Mouse (Mus musculus) intestine, postnatal 0 days (tissue): ENCODE results near the gene Kdm8. TPM values are rescaled to one million over a fixed set of nuclear protein-coding genes. Genes with fewer than 3 reads are reported as not detected.

Experiments used
- ATAC-seq: fragments of 200-750 bp; cut with Nextera tagmentation; 2 replicates; pipeline ENCODE4 v1.8.0; 2017; ENCODE audit warnings: mild to moderate bottlenecking, moderate TSS enrichment, moderate library complexity
- H3K27ac ChIP-seq: fragments of 300-500 bp; sonication (generic); 2 replicates; pipeline ENCODE4 v1.5.1; 2014; ENCODE audit warnings: mild to moderate bottlenecking, low read depth, low read length, moderate library complexity
- H3K27me3 ChIP-seq: fragments of 300-500 bp; sonication (generic); replicated peaks from 2 replicates; pipeline ENCODE4 v1.6.1; 2014; ENCODE audit warnings: low read length, mixed read lengths; ENCODE audit not compliant: control insufficient read depth, insufficient read depth
- H3K36me3 ChIP-seq: fragments of 300-500 bp; sonication (generic); 2 replicates; pipeline ENCODE4 v1.6.1; 2014; ENCODE audit warnings: mild to moderate bottlenecking, moderate library complexity; ENCODE audit not compliant: control insufficient read depth, insufficient read depth
- H3K4me1 ChIP-seq: fragments of 300-500 bp; sonication (generic); replicated peaks from 2 replicates; pipeline ENCODE4 v1.6.1; 2014; ENCODE audit warnings: antibody characterized with exemption, low read length, mixed read lengths; ENCODE audit not compliant: control insufficient read depth, insufficient read depth
- H3K4me2 ChIP-seq: fragments of 300-500 bp; sonication (generic); replicated peaks from 2 replicates; pipeline ENCODE4 v1.6.1; 2014; ENCODE audit warnings: low read depth, mild to moderate bottlenecking, moderate library complexity
- H3K4me3 ChIP-seq: fragments of 300-500 bp; sonication (generic); 2 replicates; pipeline ENCODE4 v1.5.1; 2014; ENCODE audit warnings: low read depth, low read length
- H3K9ac ChIP-seq: fragments of 300-500 bp; sonication (generic); 2 replicates; pipeline ENCODE4 v1.6.1; 2014; ENCODE audit warnings: mild to moderate bottlenecking, low read depth, low read length
- H3K9me3 ChIP-seq: fragments of 300-500 bp; sonication (generic); 2 replicates; pipeline ENCODE4 v1.6.1; 2016; ENCODE audit warnings: mixed run types; ENCODE audit not compliant: control insufficient read depth
- CTCF ChIP-seq: sonication (generic); IDR thresholded peaks from 2 replicates; pipeline ENCODE4 v1.5.1; 2016; ENCODE audit warnings: low read depth, mild to moderate bottlenecking, control low read depth, antibody characterized with exemption, moderate library complexity
- WGBS: fragments of 180-500 bp; shearing (Covaris S2); extraction: QIAGEN DNeasy Blood & Tissue Kit; methylation state at CpG from one replicate; pipeline ENCODE4 v1.1.7; 2014; 5-methylcytosine and 5-hydroxymethylcytosine counted together
- polyA plus RNA-seq: library from polyadenylated mRNA; unstranded; fragments of >200 nt; fragmentation: Nextera tagmentation; extraction: Ambion mirVana; gene quantifications from 2 replicates; pipeline ENCODE4 v1.2.1, GENCODE M21; 2015

The Kdm8 gene
- polyA plus RNA-seq, 1 experiment from 2014 or later = 3.5 TPM

DNA sequence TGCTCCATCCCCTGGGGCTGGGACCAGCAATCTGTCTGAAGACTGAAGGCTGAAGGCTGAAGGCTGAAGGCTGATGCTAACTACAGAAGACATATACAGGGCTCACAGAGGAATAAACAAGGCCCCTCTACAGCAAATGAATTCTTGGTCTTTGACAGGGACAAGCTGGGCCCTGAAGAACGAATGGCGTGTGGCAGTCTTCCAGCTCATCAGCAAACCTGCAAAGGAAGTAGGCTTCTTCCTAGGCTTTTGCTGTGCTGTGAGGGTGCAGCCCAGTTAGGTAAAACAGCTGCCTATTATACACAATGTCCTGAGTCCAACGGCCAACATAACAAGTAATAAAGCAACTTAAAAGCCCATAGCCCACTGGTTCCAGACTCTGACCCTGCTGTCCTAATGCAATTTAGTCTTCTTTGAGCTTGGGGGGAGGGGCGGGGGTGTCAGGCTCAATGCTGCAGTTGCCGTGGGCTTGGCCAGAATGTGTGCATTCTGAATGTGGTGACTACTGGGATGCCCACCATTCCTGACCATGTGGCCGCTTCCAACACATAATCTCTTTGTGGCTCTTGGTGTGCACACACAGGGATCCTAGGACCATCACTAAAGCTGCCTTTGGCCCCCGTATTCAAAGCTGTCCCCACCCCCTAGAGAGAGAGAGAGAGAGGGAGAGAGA is 14.2 kb upstream of the Kdm8 start:
- H3K27ac ChIP-seq = no peak overlapping the region
- H3K9me3 ChIP-seq = no peaks in the 10 kb centered on the region
- no peak overlapping the region for H3K4me2 ChIP-seq
- no peak for TF ChIP-seq CTCF
- H3K9ac ChIP-seq = no peak overlapping the region
- no peak overlapping the region for H3K4me3 ChIP-seq
- no peaks in the 10 kb centered on the region for H3K36me3 ChIP-seq
- ATAC-seq = peak; percentile 52; the same call in 1 of the 2 replicates
- H3K27me3 ChIP-seq = no peaks in the 10 kb centered on the region
- WGBS = 50% methylated on average over 7 of the region's 7 CpGs
- H3K4me1 ChIP-seq = peaks cover 11% of the 10 kb centered on the region; the same call in 1 of the 2 replicates

DNA sequence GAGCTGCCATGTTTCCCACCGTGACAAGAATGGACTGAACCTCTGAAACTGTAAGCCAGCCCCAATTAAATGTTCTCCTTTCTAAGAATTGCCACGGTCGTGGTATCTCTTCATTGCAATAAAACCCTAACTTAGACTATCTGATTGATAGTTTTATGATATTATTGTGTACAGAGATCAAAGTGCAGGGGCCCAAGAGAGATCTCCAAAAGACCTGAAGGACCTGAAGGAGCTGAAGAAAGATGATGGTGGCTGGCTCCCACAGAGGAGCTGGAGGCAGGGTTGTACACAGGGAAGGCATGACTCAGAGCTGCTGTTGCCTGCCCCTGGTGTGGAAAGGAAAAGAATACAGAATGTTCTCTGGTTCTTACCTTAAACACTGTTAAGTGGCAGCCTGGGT is 10.6 kb upstream of the Kdm8 start:
- H3K4me2 ChIP-seq = no peak overlapping the region
- H3K36me3 ChIP-seq = no peaks in the 10 kb centered on the region
- peaks cover 11% of the 10 kb centered on the region; the same call in 1 of the 2 replicates for H3K4me1 ChIP-seq
- ATAC-seq = peak; percentile 71
- no peak overlapping the region for H3K9ac ChIP-seq
- H3K4me3 ChIP-seq = no peak overlapping the region
- TF ChIP-seq CTCF = no peak
- H3K27ac ChIP-seq = peak overlapping the region; percentile 62
- 40% methylated on average over 3 of the region's 3 CpGs for WGBS
- H3K27me3 ChIP-seq = no peaks in the 10 kb centered on the region
- no peaks in the 10 kb centered on the region for H3K9me3 ChIP-seq

DNA sequence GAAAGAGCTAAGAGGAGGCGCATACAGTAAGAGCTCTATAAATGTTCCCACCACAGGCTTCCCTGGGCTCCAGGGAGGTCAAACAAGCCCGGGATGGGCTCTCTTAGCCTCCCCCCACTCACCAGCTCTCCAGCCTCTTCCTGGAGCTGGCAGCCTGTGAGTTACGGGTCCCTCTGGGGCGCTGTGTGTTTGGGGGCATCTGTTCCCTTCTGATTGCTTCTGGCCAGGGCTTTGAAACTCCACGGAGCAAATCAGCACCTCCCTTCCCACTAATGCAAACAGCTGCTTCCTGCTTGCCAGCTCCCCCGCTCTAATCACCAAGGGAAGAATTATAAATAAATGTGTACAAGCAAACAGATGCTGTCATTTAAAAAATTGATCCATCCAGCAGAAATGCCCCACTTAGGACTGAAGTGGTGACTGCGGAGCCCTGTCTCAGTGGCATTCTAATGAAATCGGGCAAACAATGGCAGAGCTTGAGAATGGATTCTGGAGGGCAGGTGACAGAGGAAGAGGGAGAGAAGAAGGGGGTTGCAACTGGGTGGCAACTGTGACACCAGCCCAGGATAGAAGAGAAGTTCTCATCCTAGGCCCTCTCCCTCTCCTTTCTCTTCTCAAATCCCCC is 9.7 kb upstream of the Kdm8 start:
- ATAC-seq = no peak
- Histone ChIP-seq H3K9ac (no peak overlapping the region), H3K36me3 (no peaks in the 10 kb centered on the region), H3K4me1 (peaks cover 11% of the 10 kb centered on the region; the same call in 1 of the 2 replicates), H3K27me3 (no peaks in the 10 kb centered on the region), H3K4me3 (no peak overlapping the region), H3K27ac (peak overlapping the region; percentile 41; the same call in 1 of the 2 replicates), H3K9me3 (no peaks in the 10 kb centered on the region), H3K4me2 (no peak overlapping the region)
- WGBS = 44% methylated on average over 8 of the region's 8 CpGs
- no peak for TF ChIP-seq CTCF

DNA sequence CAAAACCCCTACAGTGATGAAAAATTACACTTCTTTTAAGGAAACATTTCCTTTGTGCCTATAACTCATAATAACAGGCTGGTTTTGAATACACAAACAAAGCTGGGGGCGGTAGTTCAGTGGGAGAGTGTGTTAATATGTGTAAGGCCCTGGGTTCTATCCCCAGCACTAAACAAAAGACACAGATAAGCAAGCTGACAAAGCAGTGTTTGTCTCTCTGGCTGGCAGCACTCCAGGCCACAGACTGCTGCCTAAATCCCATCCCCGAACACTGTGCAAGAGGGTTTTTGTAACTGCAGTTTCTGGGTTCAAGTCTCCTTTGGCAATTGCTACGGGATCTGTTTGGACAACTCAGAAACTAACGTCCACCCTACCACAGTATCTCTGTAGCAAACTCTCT is 2.2 kb upstream of the Kdm8 start:
- 70% methylated on average over 4 of the region's 4 CpGs for WGBS
- no peaks in the 10 kb centered on the region for H3K9me3 ChIP-seq
- no peaks in the 10 kb centered on the region for H3K27me3 ChIP-seq
- no peak overlapping the region for H3K4me2 ChIP-seq
- H3K9ac ChIP-seq = no peak overlapping the region
- ATAC-seq = no peak
- no peak overlapping the region for H3K27ac ChIP-seq
- H3K36me3 ChIP-seq = no peaks in the 10 kb centered on the region
- H3K4me3 ChIP-seq = no peak overlapping the region
- TF ChIP-seq CTCF = no peak
- peaks cover 3% of the 10 kb centered on the region; the same call in 1 of the 2 replicates for H3K4me1 ChIP-seq

DNA sequence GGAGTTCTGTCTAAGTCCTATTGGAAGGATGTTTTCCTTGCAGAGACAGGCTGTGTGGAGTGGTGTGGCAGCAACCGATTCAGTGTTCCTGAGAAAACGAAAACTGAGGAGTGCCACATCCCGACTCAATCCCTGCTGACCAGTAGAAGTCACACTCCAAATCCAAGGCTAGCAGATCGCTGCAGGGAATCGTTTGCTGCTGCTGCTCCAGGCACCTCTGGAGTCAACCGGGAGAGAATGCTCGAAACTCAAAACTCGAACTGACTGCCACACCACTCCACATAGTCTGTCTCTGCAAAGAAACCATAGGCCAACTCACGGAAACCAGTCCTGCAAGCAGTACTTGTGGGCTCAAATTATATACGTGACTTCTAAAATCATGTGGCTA is 406 bp upstream of the Kdm8 start:
- WGBS = 16% methylated on average over 10 of the region's 10 CpGs
- H3K9me3 ChIP-seq = no peaks in the 10 kb centered on the region
- peak overlapping the region; percentile 77 for H3K4me2 ChIP-seq
- H3K36me3 ChIP-seq = no peaks in the 10 kb centered on the region
- H3K27me3 ChIP-seq = no peaks in the 10 kb centered on the region
- peak overlapping the region; percentile 73 for H3K9ac ChIP-seq
- H3K4me3 ChIP-seq = peak overlapping the region; percentile 62
- TF ChIP-seq CTCF = no peak
- ATAC-seq = peak; percentile 6; the same call in 1 of the 2 replicates
- H3K27ac ChIP-seq = peak overlapping the region; percentile 95
- H3K4me1 ChIP-seq = peaks cover 5% of the 10 kb centered on the region; the same call in 1 of the 2 replicates

DNA sequence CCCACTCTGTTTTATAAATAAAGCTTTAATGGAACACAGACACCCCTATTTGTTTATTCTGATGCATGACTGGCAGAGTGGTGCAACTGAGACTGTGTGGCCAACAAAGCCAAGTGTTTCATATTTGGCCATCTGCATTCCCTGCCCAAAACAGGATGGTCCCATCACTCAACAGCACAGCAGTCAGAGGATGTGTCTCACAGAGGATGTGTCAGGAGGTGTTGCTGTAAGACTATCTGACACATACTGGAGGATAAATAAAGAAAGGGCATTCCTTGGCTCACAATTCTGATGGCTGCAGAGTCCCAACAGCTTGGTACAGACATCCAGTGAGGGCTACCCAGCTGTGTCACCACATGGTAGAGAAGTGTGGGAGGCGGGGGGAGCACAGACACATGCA is 6.2 kb downstream of the Kdm8 start:
- H3K27me3 ChIP-seq = no peaks in the 10 kb centered on the region
- no peak overlapping the region for H3K4me3 ChIP-seq
- no peak for ATAC-seq
- no peaks in the 10 kb centered on the region for H3K9me3 ChIP-seq
- no peak overlapping the region for H3K4me2 ChIP-seq
- H3K27ac ChIP-seq = no peak overlapping the region
- no peak overlapping the region for H3K9ac ChIP-seq
- TF ChIP-seq CTCF = no peak
- H3K36me3 ChIP-seq = peaks cover 15% of the 10 kb centered on the region; the same call in 1 of the 2 replicates
- 69% methylated on average over 1 of the region's 1 CpGs for WGBS
- 0 out of 2 replicates have a peak, but pooled peaks cover 2% of the 10 kb centered on the region for H3K4me1 ChIP-seq
